Mouse (Mus musculus) heart, adult 2 months (tissue): Measurements from ENCODE around the gene Pafah2. TPM values are rescaled to one million over a fixed set of nuclear protein-coding genes. Genes with fewer than 3 reads are reported as not detected.

Source experiments
- DNase-seq, 2 experiments: peaks; one replicate each; pipeline ENCODE4 v3.0.0; 2021
- H3K27ac ChIP-seq: fragments of 200-600 bp; 2 replicates; pipeline ENCODE4 v1.8.1; 2022
- H3K27me3 ChIP-seq: fragments of 200-500 bp; 2 replicates; pipeline ENCODE4 v1.6.1; 2012; ENCODE audit warnings: mild to moderate bottlenecking, low read length, inconsistent platforms, mixed read lengths; ENCODE audit not compliant: control insufficient read depth, insufficient read depth
- H3K36me3 ChIP-seq: fragments of 200-500 bp; 2 replicates; pipeline ENCODE4 v1.6.1; 2012; ENCODE audit warnings: low read length, inconsistent platforms; ENCODE audit not compliant: control insufficient read depth, insufficient read depth
- H3K4me1 ChIP-seq: fragments of 200-500 bp; 2 replicates; pipeline ENCODE4 v1.6.1; 2011; ENCODE audit warnings: low read length; ENCODE audit not compliant: control insufficient read depth, insufficient read depth
- H3K4me3 ChIP-seq: fragments of 200-600 bp; 2 replicates; pipeline ENCODE4 v1.8.1; 2022
- H3K79me2 ChIP-seq: fragments of 200-500 bp; replicated peaks from 2 replicates; pipeline ENCODE4 v1.6.1; 2012; ENCODE audit warnings: mild to moderate bottlenecking, inconsistent platforms, low read length, moderate library complexity, mixed read lengths; ENCODE audit not compliant: control insufficient read depth, insufficient read depth
- H3K9ac ChIP-seq: fragments of 200-500 bp; 2 replicates; pipeline ENCODE4 v1.6.1; 2012; ENCODE audit warnings: low read depth, mild to moderate bottlenecking, control low read depth, inconsistent platforms, low read length, mixed read lengths
- CTCF ChIP-seq: fragments of 200-600 bp; IDR thresholded peaks from 2 replicates; pipeline ENCODE4 v1.8.1; 2022; ENCODE audit warnings: antibody characterized with exemption, mild to moderate bottlenecking, moderate library complexity
- EP300 ChIP-seq: fragments of 200-500 bp; IDR thresholded peaks from 2 replicates; pipeline ENCODE4 v1.6.1; 2011; ENCODE audit warnings: low read depth, low read length, control low read depth; ENCODE audit not compliant: insufficient read depth
- POLR2A ChIP-seq: fragments of 200-500 bp; IDR thresholded peaks from 2 replicates; pipeline ENCODE4 v1.6.1; 2011; ENCODE audit warnings: mild to moderate bottlenecking, low read depth, low read length, control low read depth; ENCODE audit not compliant: insufficient read depth
- WGBS: fragments of 180-500 bp; shearing (Covaris S2); methylation state at CpG from one replicate; pipeline ENCODE4 v1.1.7; 2018; 5-methylcytosine and 5-hydroxymethylcytosine counted together
- intact Hi-C: fragments of 180-260 bp; cut with DNase I; formaldehyde crosslinking; loops from one replicate; pipeline ENCODE4 v1.15.1; 2025
- polyA plus RNA-seq: library from polyadenylated mRNA; depleted of rRNA; stranded (reverse); fragments of >200 nt; gene quantifications from 2 replicates; pipeline ENCODE4 v1.2.3, GENCODE M21; 2012
- total RNA-seq, 2 experiments: library from RNA; stranded (reverse); gene quantifications; 2 replicates each; pipeline ENCODE4 v1.2.3; 2021

Gene Pafah2
- total and polyA plus RNA-seq, 3 experiments = 6.4 to 11.7 (median 11.0) TPM

- no peaks in the 10 kb centered on the region for H3K79me2 ChIP-seq
- WGBS = under 1% methylated on average over 68 of the region's 68 CpGs
- peak; percentile 94 to 95 for DNase-seq
- intact Hi-C loops = loop anchor here (2.0 to 5.0 kb wide), 2 partner anchors 72 to 221 kb away; partner anchors contain the start of genes Gm30191, Pafah2 and Zfp593
- peak overlapping the region; percentile 47 for H3K9ac ChIP-seq
- H3K27ac ChIP-seq = peak overlapping the region; percentile 68
- no peak for TF ChIP-seq EP300
- TF ChIP-seq CTCF = no peak
- no peak for TF ChIP-seq POLR2A
- no peaks in the 10 kb centered on the region for H3K4me1 ChIP-seq
- H3K36me3 ChIP-seq = no peaks in the 10 kb centered on the region
- H3K27me3 ChIP-seq = no peaks in the 10 kb centered on the region
- H3K4me3 ChIP-seq = peak overlapping the region; percentile 83
Measured at GRCm38 (mm10) chr4:134468578-134469266, 72.6 kb downstream of the Pafah2 start.

GRCm38 (mm10) chr4:134469341-134469796, 73.2 kb downstream of the Pafah2 start:
- no peaks in the 10 kb centered on the region for H3K27me3 ChIP-seq
- no peaks in the 10 kb centered on the region for H3K4me1 ChIP-seq
- H3K27ac ChIP-seq = no peak overlapping the region
- H3K36me3 ChIP-seq = no peaks in the 10 kb centered on the region
- no peaks in the 10 kb centered on the region for H3K79me2 ChIP-seq
- H3K9ac ChIP-seq = no peak overlapping the region
- WGBS = 11% methylated on average over 6 of the region's 6 CpGs
- peak overlapping the region; percentile 83 for H3K4me3 ChIP-seq
- intact Hi-C loops = loop anchor here (2.0 to 5.0 kb wide), 2 partner anchors 73 to 222 kb away; partner anchors contain the start of genes Gm30191, Pafah2 and Zfp593
- DNase-seq = no peak
- TF ChIP-seq CTCF (no peak), EP300 (no peak), POLR2A (no peak)

GRCm38 (mm10) chr4:134469985-134470384, 73.9 kb downstream of the Pafah2 start:
- no peak for DNase-seq
- H3K4me3 ChIP-seq = no peak overlapping the region
- TF ChIP-seq CTCF (no peak), POLR2A (no peak), EP300 (no peak)
- 79% methylated on average over 3 of the region's 3 CpGs for WGBS
- no peaks in the 10 kb centered on the region for H3K79me2 ChIP-seq
- no peaks in the 10 kb centered on the region for H3K4me1 ChIP-seq
- H3K36me3 ChIP-seq = no peaks in the 10 kb centered on the region
- intact Hi-C loops = loop anchor here (2.0 to 5.0 kb wide), 2 partner anchors 73 to 223 kb away; partner anchors contain the start of genes Gm30191, Pafah2 and Zfp593
- no peak overlapping the region for H3K27ac ChIP-seq
- no peaks in the 10 kb centered on the region for H3K27me3 ChIP-seq
- H3K9ac ChIP-seq = no peak overlapping the region

GRCm38 (mm10) chr4:134471469-134471868, 75.3 kb downstream of the Pafah2 start:
- Histone ChIP-seq H3K79me2 (no peaks in the 10 kb centered on the region), H3K36me3 (no peaks in the 10 kb centered on the region), H3K9ac (no peak overlapping the region), H3K4me1 (no peaks in the 10 kb centered on the region), H3K27me3 (no peaks in the 10 kb centered on the region), H3K4me3 (no peak overlapping the region), H3K27ac (no peak overlapping the region)
- intact Hi-C loops = no loop called here
- DNase-seq = no peak
- TF ChIP-seq POLR2A = no peak
- no peak for TF ChIP-seq EP300
- TF ChIP-seq CTCF = peak; percentile 49

GRCm38 (mm10) chr4:134473764-134474163, 77.6 kb downstream of the Pafah2 start:
- Histone ChIP-seq H3K9ac (no peak overlapping the region), H3K79me2 (no peaks in the 10 kb centered on the region), H3K27ac (no peak overlapping the region), H3K36me3 (no peaks in the 10 kb centered on the region), H3K4me3 (no peak overlapping the region), H3K4me1 (peaks cover 2% of the 10 kb centered on the region), H3K27me3 (no peaks in the 10 kb centered on the region)
- no peak for DNase-seq
- 90% methylated on average over 4 of the region's 4 CpGs for WGBS
- intact Hi-C loops = no loop called here
- TF ChIP-seq POLR2A = no peak
- TF ChIP-seq EP300 = no peak
- TF ChIP-seq CTCF = no peak

GRCm38 (mm10) chr4:134474240-134474639, 78.1 kb downstream of the Pafah2 start:
- no peak for DNase-seq
- Histone ChIP-seq H3K9ac (no peak overlapping the region), H3K4me1 (peaks cover 2% of the 10 kb centered on the region), H3K36me3 (no peaks in the 10 kb centered on the region), H3K4me3 (no peak overlapping the region), H3K79me2 (no peaks in the 10 kb centered on the region), H3K27ac (no peak overlapping the region), H3K27me3 (no peaks in the 10 kb centered on the region)
- TF ChIP-seq POLR2A = no peak
- TF ChIP-seq CTCF = no peak
- TF ChIP-seq EP300 = no peak
- intact Hi-C loops = no loop called here
- 81% methylated on average over 8 of the region's 8 CpGs for WGBS
